Mouse (Mus musculus) forebrain, embryonic 11.5 days (tissue): Measurements from ENCODE around the gene Olfml1. TPM values are rescaled to one million over a fixed set of nuclear protein-coding genes. Genes with fewer than 3 reads are reported as not detected.
A peak's percentile ranks its signal among the peaks of the same experiment; 100 is the strongest.

Source experiments
- ATAC-seq: fragments of 200-750 bp; cut with Nextera tagmentation; replicated peaks from 2 replicates; pipeline ENCODE4 v1.8.0; 2017; ENCODE audit warnings: moderate TSS enrichment; ENCODE audit not compliant: low FRiP score
- DNase-seq: peaks from one replicate; pipeline ENCODE4 v3.0.0-alpha.2; 2017; ENCODE audit warnings: low spot score
- H3K27ac ChIP-seq: fragments of 300-500 bp; sonication (generic); 2 replicates; pipeline ENCODE4 v1.5.1; 2014; ENCODE audit warnings: low read depth, low read length
- H3K27me3 ChIP-seq: fragments of 300-500 bp; sonication (generic); 2 replicates; pipeline ENCODE4 v1.6.1; 2014; ENCODE audit warnings: mild to moderate bottlenecking, low read length, mixed read lengths; ENCODE audit not compliant: control insufficient read depth, insufficient read depth
- H3K36me3 ChIP-seq: fragments of 300-500 bp; sonication (generic); 2 replicates; pipeline ENCODE4 v1.6.1; 2014; ENCODE audit warnings: mild to moderate bottlenecking, low read length, moderate library complexity, mixed read lengths; ENCODE audit not compliant: control insufficient read depth, insufficient read depth
- H3K4me1 ChIP-seq: fragments of 300-500 bp; sonication (generic); replicated peaks from 2 replicates; pipeline ENCODE4 v1.6.1; 2014; ENCODE audit warnings: low read length, mixed read lengths; ENCODE audit not compliant: control insufficient read depth, insufficient read depth
- H3K4me2 ChIP-seq: fragments of 300-500 bp; sonication (generic); 2 replicates; pipeline ENCODE4 v1.6.1; 2014; ENCODE audit warnings: low read depth, mild to moderate bottlenecking, low read length, moderate library complexity, mixed read lengths; ENCODE audit not compliant: severe bottlenecking
- H3K4me3 ChIP-seq: fragments of 300-500 bp; sonication (generic); 2 replicates; pipeline ENCODE4 v1.5.1; 2014; ENCODE audit warnings: low read depth, low read length
- H3K9ac ChIP-seq: fragments of 300-500 bp; sonication (generic); 2 replicates; pipeline ENCODE4 v1.6.1; 2014; ENCODE audit warnings: low read length
- H3K9me3 ChIP-seq: fragments of 300-500 bp; sonication (generic); 2 replicates; pipeline ENCODE4 v1.6.1; 2016; ENCODE audit warnings: low read length, mixed read lengths; ENCODE audit not compliant: control insufficient read depth
- WGBS: fragments of 180-500 bp; shearing (Covaris S2); extraction: QIAGEN DNeasy Blood & Tissue Kit; methylation state at CpG from one replicate; pipeline ENCODE4 v1.1.7; 2014; 5-methylcytosine and 5-hydroxymethylcytosine counted together
- polyA plus RNA-seq: library from polyadenylated mRNA; unstranded; fragments of >200 nt; fragmentation: Nextera tagmentation; extraction: Ambion mirVana; gene quantifications from 2 replicates; pipeline ENCODE4 v1.2.1, GENCODE M21; 2014

Gene Olfml1
- 5.6 and 6.9 TPM in 2 replicates for polyA plus RNA-seq

DNA sequence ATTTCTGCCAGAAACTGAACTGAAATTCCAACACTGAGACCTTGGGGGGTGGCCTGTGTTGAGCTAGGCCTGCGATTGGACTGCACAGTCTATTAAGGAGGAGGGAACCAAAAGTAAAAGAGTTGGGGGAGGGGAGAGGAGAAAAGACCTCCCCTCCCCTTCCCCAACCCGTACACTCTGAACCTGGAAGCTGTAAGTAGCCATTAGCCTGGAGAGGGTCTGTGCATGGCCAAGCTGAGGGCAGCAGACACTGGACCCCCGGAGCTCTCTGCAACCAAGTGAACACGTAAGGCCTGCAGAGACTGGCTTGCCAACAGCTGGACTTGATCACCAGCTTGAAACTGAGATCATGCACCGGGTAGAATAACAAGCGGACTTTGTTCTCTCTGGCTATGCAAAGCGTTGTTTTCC, at the start of gene Olfml1:
Gene Olfml1 (plus strand): TSS at position 186 of the 411 bp plus-strand sequence.
- Histone ChIP-seq H3K9me3 (no peaks in the 10 kb centered on the region), H3K4me1 (no peaks in the 10 kb centered on the region), H3K27ac (no peak within 1 kb of the TSS), H3K27me3 (no peaks in the 10 kb centered on the region), H3K4me3 (no peak within 1 kb of the TSS), H3K9ac (no peak within 1 kb of the TSS), H3K4me2 (no peak within 1 kb of the TSS), H3K36me3 (no peaks in the 10 kb centered on the region)
- WGBS, result 52% methylated on average over 7 of the region's 7 CpGs
- DNase-seq, result peak; percentile 62
- peak; percentile 58 for ATAC-seq

DNA sequence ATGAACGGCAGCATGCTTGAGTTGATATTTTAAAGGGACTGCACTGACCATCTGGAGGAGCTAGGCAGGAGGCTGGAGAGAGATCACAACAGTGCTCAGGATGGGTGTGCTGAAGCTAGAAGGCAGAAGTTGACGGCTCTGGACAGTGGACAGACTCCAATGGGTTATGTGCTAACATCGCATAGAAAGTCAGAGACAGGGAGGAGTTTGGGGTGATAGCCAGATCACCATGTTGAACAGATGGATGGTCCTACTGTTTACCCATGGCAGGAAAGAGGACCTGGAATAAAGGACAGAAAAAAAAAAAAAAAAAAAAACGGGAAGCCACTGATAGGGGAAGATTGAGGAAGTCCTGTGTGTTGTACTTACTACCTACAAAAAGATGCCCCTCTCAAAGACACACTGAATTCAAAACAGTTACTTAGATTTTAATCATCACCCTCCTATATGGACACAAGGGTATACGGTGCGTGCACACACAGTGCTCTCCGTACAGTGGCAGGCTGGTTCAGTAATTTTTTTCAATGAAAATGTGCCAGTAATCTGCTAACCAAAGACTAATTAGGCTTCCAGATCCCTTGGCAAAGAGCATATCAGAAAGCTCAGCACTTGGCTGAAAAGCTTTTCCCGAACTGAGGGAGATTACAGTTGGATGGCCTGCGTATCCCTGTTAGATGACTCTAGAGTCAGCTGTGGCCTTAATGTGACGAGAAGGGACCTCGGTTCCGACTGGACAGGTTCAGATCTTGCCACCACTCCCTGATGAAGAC, 47.8 kb upstream of the Olfml1 start:
- WGBS, result 91% methylated on average over 12 of the region's 12 CpGs

DNA sequence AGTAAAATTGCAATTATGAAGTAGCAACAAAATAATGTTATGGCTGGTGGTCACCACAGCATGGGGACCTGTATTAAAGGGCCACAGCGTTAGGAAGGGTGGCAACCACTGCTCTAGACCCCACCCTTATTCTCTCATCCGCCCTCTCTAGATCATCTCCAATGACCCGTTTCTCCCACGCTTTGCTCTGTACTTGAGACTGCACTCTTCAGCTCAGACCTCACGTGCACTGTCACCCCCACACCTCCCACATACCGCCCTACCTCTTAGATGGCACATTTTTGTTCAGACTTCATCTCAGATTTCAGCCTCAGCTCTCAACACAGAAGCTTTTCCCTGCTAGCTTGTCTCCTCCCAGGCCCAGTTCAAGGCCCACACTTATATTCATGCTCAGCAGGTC, 45.8 kb upstream of the Olfml1 start:
- H3K4me3 ChIP-seq, result no peak overlapping the region
- H3K4me1 ChIP-seq, result no peaks in the 10 kb centered on the region
- no peak for ATAC-seq
- H3K36me3 ChIP-seq, result no peaks in the 10 kb centered on the region
- H3K27me3 ChIP-seq, result no peaks in the 10 kb centered on the region
- no peak overlapping the region for H3K9ac ChIP-seq
- no peak for DNase-seq
- H3K4me2 ChIP-seq, result no peak overlapping the region
- no peaks in the 10 kb centered on the region for H3K9me3 ChIP-seq
- WGBS, result 86% methylated on average over 6 of the region's 6 CpGs
- no peak overlapping the region for H3K27ac ChIP-seq

More for the DNA sequence above, 47.8 kb upstream of the Olfml1 start:
- Histone ChIP-seq H3K9me3 (no peaks in the 10 kb centered on the region), H3K27me3 (no peaks in the 10 kb centered on the region), H3K9ac (no peak overlapping the region), H3K36me3 (no peaks in the 10 kb centered on the region), H3K4me1 (no peaks in the 10 kb centered on the region), H3K27ac (no peak overlapping the region), H3K4me2 (no peak overlapping the region), H3K4me3 (no peak overlapping the region)
- DNase-seq (no peak), ATAC-seq (no peak)

DNA sequence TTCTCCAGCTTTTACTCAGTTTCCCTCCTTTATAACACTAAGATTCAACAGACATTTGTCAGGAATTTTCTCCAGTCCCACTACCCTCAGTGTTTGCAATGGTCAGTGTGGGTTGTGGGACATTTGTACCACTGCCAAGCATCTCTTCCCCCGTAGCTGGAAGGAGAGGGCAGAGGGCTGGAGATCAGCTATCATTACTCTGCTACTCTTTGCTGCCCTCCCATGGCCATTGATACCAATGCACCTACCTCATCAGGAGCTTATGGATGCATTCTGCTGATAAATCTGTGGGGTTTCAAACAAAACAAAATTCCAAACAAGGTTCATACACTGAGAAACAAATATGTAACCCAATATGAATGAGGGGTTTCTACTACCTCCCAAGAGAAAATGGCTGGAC, 40.9 kb upstream of the Olfml1 start:
- Histone ChIP-seq H3K9ac (no peak overlapping the region), H3K9me3 (no peaks in the 10 kb centered on the region; the same call in 1 of the 2 replicates), H3K27ac (no peak overlapping the region), H3K4me1 (no peaks in the 10 kb centered on the region), H3K27me3 (no peaks in the 10 kb centered on the region), H3K4me3 (no peak overlapping the region), H3K36me3 (no peaks in the 10 kb centered on the region), H3K4me2 (no peak overlapping the region)
- WGBS, result 30% methylated on average over 1 of the region's 1 CpGs
- peak; percentile 73 for ATAC-seq
- peak; percentile 53 for DNase-seq

DNA sequence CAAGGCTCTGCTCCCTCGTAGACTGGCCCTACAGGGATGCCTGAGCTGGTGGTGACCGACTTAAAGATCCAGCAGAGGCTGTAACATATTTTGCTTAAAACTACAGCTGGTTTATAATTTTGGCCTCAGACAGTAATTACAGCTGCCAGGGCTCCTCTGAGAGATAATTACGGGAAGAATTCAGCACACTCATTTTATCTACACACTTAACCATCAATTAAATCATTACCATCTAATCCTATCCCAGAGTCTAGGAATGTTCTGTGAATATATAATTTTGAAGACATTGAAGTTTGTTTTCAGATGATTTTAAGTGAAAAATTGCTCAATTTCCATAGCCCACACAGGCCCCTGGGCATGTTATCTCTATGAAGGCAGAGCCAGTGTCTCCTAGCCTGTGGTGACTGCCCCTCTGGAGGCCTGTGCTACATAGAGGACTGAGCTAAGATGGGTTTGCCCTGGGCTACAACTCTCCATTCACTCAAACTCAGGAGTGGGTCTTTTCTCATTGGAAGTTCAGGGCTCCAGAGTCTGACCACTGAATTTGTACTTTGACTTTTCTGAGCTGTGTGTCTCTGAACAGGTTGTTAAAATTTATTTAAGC, 39.0 kb upstream of the Olfml1 start:
- Histone ChIP-seq H3K27me3 (no peaks in the 10 kb centered on the region), H3K4me3 (no peak overlapping the region), H3K36me3 (no peaks in the 10 kb centered on the region), H3K4me1 (no peaks in the 10 kb centered on the region), H3K9me3 (no peaks in the 10 kb centered on the region; the same call in 1 of the 2 replicates), H3K27ac (no peak overlapping the region), H3K4me2 (no peak overlapping the region), H3K9ac (no peak overlapping the region)
- WGBS, result 89% methylated on average over 3 of the region's 3 CpGs
- no peak for DNase-seq
- ATAC-seq, result no peak

GRCm38 (mm10) chr7:107529364-107529763, 37.9 kb upstream of the Olfml1 start:
- 79% methylated on average over 5 of the region's 5 CpGs for WGBS
- Histone ChIP-seq H3K9me3 (no peaks in the 10 kb centered on the region; the same call in 1 of the 2 replicates), H3K4me2 (no peak overlapping the region), H3K36me3 (no peaks in the 10 kb centered on the region), H3K27me3 (no peaks in the 10 kb centered on the region), H3K9ac (no peak overlapping the region), H3K4me1 (no peaks in the 10 kb centered on the region), H3K4me3 (no peak overlapping the region), H3K27ac (no peak overlapping the region)
- ATAC-seq (no peak), DNase-seq (no peak)

GRCm38 (mm10) chr7:107535311-107535710, 31.9 kb upstream of the Olfml1 start:
- H3K27ac ChIP-seq, result no peak overlapping the region
- no peak for ATAC-seq
- no peak overlapping the region for H3K4me2 ChIP-seq
- H3K36me3 ChIP-seq, result no peaks in the 10 kb centered on the region
- no peaks in the 10 kb centered on the region; the same call in 1 of the 2 replicates for H3K9me3 ChIP-seq
- no peaks in the 10 kb centered on the region for H3K27me3 ChIP-seq
- 81% methylated on average over 4 of the region's 4 CpGs for WGBS
- DNase-seq, result no peak
- H3K4me3 ChIP-seq, result no peak overlapping the region
- H3K9ac ChIP-seq, result no peak overlapping the region
- H3K4me1 ChIP-seq, result no peaks in the 10 kb centered on the region

- Histone ChIP-seq H3K9me3 (no peaks in the 10 kb centered on the region), H3K27ac (no peak overlapping the region), H3K4me3 (no peak overlapping the region), H3K27me3 (no peaks in the 10 kb centered on the region), H3K9ac (no peak overlapping the region), H3K4me1 (no peaks in the 10 kb centered on the region), H3K4me2 (no peak overlapping the region), H3K36me3 (no peaks in the 10 kb centered on the region)
- ATAC-seq (no peak), DNase-seq (no peak)
- 31% methylated on average over 6 of the region's 6 CpGs for WGBS
Observed at GRCm38 (mm10) chr7:107536516-107536915, 30.7 kb upstream of the Olfml1 start.
